Mouse (Mus musculus): Measurements from ENCODE around the gene Cpz.

DNA sequence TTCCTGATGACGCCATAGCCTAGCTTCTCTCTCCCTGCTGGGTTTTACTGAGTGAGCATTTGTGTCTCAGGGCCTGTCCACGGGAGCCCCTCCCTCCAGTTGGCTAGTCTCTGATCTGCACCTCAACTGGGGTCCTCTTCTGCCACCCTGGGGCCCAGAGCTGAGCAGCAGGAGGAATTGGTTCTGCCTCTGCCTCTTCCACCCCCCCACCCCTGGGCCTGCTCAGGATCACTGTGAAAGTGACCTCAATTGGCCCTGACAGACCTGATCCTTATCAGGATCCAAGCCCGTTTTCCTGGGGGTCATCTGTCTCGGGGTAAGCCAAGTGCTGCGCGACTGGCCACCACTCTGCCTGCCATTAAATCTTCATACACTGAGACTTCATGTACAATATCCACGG lies 20.5 kb downstream of the Cpz start:
- no peak for TF ChIP-seq CTCF (IDR thresholded peaks at IDR 0.05; ENCODE audit: borderline replicate concordance, insufficient read depth, low read depth, low read length)
- no peak for TF ChIP-seq POLR2A (IDR thresholded peaks at IDR 0.05; ENCODE audit: borderline replicate concordance, insufficient read depth, low read length)

Data from cerebellum, adult 2 months (tissue).